Mouse (Mus musculus) midbrain, embryonic 12.5 days (tissue): Measurements from ENCODE around the gene Hoxb5. TPM values are rescaled to one million over a fixed set of nuclear protein-coding genes. Genes with fewer than 3 reads are reported as not detected.

Experiments
- ATAC-seq: fragments of 200-750 bp; cut with Nextera tagmentation; 2 replicates; pipeline ENCODE4 v1.8.0; 2017; ENCODE audit warnings: low read depth, moderate TSS enrichment, moderate library complexity; ENCODE audit not compliant: low FRiP score
- H3K27ac ChIP-seq: fragments of 300-500 bp; sonication (generic); replicated peaks from 2 replicates; pipeline ENCODE4 v1.5.1; 2016; ENCODE audit warnings: mild to moderate bottlenecking
- H3K27me3 ChIP-seq: fragments of 300-500 bp; sonication (generic); 2 replicates; pipeline ENCODE4 v1.6.1; 2016; ENCODE audit warnings: mild to moderate bottlenecking
- H3K36me3 ChIP-seq: fragments of 300-500 bp; sonication (generic); 2 replicates; pipeline ENCODE4 v1.6.1; 2016
- H3K4me1 ChIP-seq: fragments of 300-500 bp; sonication (generic); 2 replicates; pipeline ENCODE4 v1.6.1; 2016
- H3K4me2 ChIP-seq: fragments of 300-500 bp; sonication (generic); replicated peaks from 2 replicates; pipeline ENCODE4 v1.6.1; 2016; ENCODE audit warnings: mild to moderate bottlenecking, moderate library complexity
- H3K4me3 ChIP-seq: fragments of 300-500 bp; sonication (generic); 2 replicates; pipeline ENCODE4 v1.5.1; 2016; ENCODE audit warnings: mild to moderate bottlenecking
- H3K9ac ChIP-seq: fragments of 300-500 bp; sonication (generic); replicated peaks from 2 replicates; pipeline ENCODE4 v1.6.1; 2016; ENCODE audit warnings: mild to moderate bottlenecking, moderate library complexity
- H3K9me3 ChIP-seq: fragments of 300-500 bp; sonication (generic); 2 replicates; pipeline ENCODE4 v1.6.1; 2016; ENCODE audit warnings: mild to moderate bottlenecking
- WGBS: fragments of 180-500 bp; shearing (Covaris S2); methylation state at CpG from one replicate; pipeline ENCODE4 v1.1.7; 2016; 5-methylcytosine and 5-hydroxymethylcytosine counted together
- microRNA counts: library from miRNA; unstranded; fragments of <30 nt; microRNA quantifications from one replicate; lab custom pipeline; 2017
- microRNA-seq: library from miRNA; unstranded; fragments of <30 nt; microRNA quantifications from one replicate; pipeline ENCODE4, GENCODE M21; 2017
- polyA plus RNA-seq: library from polyadenylated mRNA; unstranded; fragments of >200 nt; fragmentation: Nextera tagmentation; extraction: Ambion mirVana; gene quantifications from 2 replicates; pipeline ENCODE4 v1.2.1, GENCODE M21; 2016

Gene Hoxb5
- polyA plus RNA-seq, 1 experiment from 2014 or later: not detected

DNA sequence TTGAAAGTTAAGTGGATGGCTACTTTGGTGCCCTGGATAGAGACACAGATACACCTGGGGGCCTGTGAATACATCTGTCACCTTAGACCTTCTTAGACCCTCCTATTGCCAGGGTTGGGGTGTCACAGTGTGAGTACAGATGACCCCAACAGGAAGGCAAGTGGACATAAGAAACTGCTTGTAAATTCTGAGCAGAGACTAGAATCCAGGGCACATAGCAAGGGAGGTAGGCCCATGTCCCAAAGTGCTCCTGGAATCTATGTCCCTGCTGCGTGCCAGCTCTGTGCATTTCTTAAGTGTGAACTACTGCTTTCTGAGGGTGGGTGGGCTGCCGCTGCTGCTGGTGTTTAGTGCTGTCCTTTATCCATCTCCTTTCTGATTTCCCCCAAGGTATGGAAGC lies 47.7 kb downstream of the Hoxb5 start:
- Histone ChIP-seq H3K9ac (no peak overlapping the region), H3K27me3 (peaks cover 91% of the 10 kb centered on the region), H3K9me3 (no peaks in the 10 kb centered on the region), H3K27ac (no peak overlapping the region), H3K4me1 (peaks cover 9% of the 10 kb centered on the region), H3K4me2 (no peak overlapping the region), H3K4me3 (no peak overlapping the region), H3K36me3 (no peaks in the 10 kb centered on the region)
- ATAC-seq: no peak
- 3% methylated on average over 2 of the region's 2 CpGs for WGBS

DNA sequence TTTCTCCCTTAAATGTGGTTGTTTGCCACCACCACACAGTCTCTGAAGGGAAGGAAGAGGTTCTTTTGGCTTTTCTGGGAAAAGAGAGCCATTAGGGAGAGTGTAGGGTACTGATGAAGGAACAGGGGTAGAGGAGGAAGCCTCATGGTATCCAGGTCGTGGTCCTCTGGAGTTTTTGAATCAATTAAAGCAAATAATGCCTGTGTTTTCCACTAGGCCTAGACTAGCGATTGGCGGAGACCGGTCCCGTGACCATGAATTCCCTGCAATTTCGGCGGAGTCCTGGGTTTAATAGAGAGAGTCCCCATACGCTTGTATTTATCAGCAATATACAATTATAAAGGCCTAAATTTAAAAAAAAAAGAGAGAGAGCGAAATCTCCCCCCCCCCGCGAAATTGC lies 48.2 kb downstream of the Hoxb5 start:
- H3K27ac ChIP-seq: no peak overlapping the region
- no peak overlapping the region for H3K4me3 ChIP-seq
- H3K9ac ChIP-seq: no peak overlapping the region
- no peaks in the 10 kb centered on the region for H3K9me3 ChIP-seq
- no peak overlapping the region for H3K4me2 ChIP-seq
- ATAC-seq: no peak
- no peaks in the 10 kb centered on the region for H3K36me3 ChIP-seq
- H3K4me1 ChIP-seq: peaks cover 7% of the 10 kb centered on the region
- peaks cover 91% of the 10 kb centered on the region for H3K27me3 ChIP-seq
- WGBS: under 1% methylated on average over 11 of the region's 11 CpGs

DNA sequence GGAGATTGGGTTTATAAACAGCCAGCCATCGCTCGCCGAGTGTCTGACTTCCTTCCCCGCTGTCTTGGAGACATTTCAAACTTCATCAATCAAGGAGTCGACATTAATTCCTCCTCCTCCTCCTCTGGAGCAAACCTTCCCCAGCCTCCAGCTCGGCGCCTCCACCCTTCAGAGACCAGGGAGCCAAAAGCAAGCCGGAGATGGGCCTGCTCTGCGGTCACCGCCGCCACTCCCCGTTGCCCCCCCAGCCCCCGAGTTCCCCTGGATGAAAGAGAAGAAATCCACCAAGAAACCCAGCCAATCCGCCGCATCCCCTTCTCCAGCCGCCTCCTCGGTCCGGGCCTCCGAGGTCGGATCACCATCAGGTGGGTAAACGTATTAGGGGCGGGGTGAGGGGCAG lies 48.7 kb downstream of the Hoxb5 start:
- ATAC-seq: no peak
- Histone ChIP-seq H3K9me3 (no peaks in the 10 kb centered on the region), H3K4me2 (no peak overlapping the region), H3K4me1 (peaks cover 7% of the 10 kb centered on the region), H3K27me3 (peaks cover 91% of the 10 kb centered on the region), H3K36me3 (no peaks in the 10 kb centered on the region), H3K27ac (no peak overlapping the region), H3K9ac (no peak overlapping the region), H3K4me3 (no peak overlapping the region)
- WGBS: 0% methylated on average over 17 of the region's 22 CpGs

DNA sequence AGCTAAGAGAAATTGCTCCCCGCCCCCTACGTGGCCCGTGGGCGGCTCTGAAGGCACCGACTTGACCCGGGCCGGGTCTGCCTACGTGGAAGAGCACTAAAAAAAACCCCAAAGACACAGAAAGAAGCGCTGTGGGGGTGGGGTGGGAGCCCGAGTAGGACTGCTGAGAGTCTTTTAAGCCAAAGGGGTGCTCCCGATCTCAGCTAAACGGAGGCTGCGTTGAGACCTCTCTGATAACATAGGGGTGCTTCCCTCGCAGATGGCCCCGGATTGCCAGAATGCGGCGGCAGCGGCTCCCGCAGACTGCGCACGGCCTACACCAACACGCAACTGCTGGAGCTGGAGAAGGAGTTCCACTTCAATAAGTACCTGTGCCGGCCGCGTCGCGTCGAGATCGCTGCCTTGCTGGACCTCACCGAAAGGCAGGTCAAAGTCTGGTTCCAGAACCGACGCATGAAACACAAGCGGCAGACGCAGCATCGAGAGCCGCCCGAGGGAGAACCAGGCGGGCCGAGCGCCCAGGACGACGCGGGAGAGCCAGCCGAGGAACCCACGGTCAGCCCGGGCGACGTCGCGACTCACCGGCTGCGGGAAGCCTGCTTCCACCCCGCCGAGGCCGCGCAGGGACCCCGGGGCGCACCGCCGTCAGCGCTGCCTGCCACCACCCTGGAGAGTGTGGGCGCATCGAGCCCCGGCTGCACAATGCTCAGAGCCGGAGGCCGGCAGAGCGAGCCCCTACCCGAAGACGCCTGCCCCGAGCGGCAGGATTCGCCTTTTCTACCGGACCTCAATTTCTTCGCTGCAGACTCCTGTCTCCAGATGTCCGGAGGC lies 49.8 kb downstream of the Hoxb5 start:
- no peak for ATAC-seq
- Histone ChIP-seq H3K27ac (no peak overlapping the region), H3K4me2 (no peak overlapping the region; the same call in 1 of the 2 replicates), H3K4me3 (peak overlapping the region; percentile 13; the same call in 1 of the 2 replicates), H3K4me1 (peaks cover 7% of the 10 kb centered on the region), H3K9ac (no peak overlapping the region), H3K27me3 (peaks cover 94% of the 10 kb centered on the region), H3K9me3 (no peaks in the 10 kb centered on the region), H3K36me3 (no peaks in the 10 kb centered on the region)
- under 1% methylated on average over 75 of the region's 75 CpGs for WGBS

DNA sequence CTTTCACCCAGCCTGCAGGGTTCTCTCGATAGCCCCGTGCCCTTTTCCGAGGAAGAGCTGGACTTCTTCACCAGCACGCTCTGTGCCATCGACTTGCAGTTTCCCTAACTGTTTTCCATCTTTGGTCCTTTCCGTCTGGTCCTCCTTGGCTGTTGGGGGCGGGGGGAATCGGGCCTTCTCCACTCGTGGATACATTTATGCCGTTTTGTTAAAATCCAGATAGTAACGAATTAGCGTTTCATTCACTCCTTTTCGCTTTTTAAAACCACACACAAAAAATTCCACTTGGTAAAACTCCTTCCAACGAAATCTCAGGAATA lies 50.3 kb downstream of the Hoxb5 start:
- ATAC-seq: no peak
- Histone ChIP-seq H3K27me3 (peaks cover 94% of the 10 kb centered on the region), H3K4me3 (no peak overlapping the region), H3K9me3 (no peaks in the 10 kb centered on the region), H3K4me1 (peaks cover 7% of the 10 kb centered on the region), H3K36me3 (no peaks in the 10 kb centered on the region), H3K9ac (no peak overlapping the region), H3K4me2 (no peak overlapping the region), H3K27ac (no peak overlapping the region)
- under 1% methylated on average over 14 of the region's 14 CpGs for WGBS

DNA sequence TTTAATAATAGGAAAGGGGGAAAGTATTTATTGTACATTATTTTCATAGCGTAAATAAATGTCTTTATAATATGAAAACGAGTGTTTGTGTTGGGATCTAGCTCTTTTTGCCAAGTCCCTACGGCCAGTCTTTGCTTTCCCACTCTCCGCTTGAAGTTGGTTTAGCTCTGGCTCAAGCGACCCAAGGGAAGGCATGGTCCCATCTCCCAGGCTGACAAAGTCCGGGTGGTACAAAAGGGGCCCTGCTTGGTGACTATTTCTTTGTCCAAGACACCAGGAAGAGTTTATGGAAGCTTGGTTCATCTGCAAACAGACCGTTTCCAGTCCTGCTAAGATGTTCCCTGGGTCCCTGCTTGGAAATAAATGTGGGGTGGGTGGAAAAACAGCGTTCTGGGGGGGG lies 50.8 kb downstream of the Hoxb5 start:
- Histone ChIP-seq H3K27ac (no peak overlapping the region), H3K9ac (no peak overlapping the region), H3K27me3 (peaks cover 94% of the 10 kb centered on the region), H3K9me3 (no peaks in the 10 kb centered on the region), H3K4me1 (peaks cover 7% of the 10 kb centered on the region), H3K4me3 (no peak overlapping the region), H3K36me3 (no peaks in the 10 kb centered on the region), H3K4me2 (peak overlapping the region; percentile 34; the same call in 1 of the 2 replicates)
- no peak for ATAC-seq
- 2% methylated on average over 8 of the region's 8 CpGs for WGBS

DNA sequence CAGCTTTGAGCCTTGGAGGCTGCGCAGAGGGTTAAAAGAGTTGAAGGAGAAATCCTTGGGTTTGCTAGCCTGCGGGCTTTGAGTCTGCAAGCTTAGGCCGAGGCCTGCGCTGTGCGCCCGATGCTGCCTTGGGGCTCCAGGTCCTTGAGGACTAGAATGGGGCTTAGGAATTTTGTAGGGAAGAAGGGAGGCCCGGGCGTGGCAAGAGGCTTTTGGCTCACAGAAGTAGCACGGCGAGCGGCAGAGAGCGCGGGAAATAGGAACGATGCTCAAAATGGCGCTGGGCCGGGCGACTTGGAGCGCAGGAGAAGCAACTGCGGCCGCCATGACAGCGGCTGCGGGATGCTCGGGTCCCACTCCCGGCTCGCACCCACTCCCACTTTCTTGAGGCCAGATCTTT lies 51.2 kb downstream of the Hoxb5 start:
- under 1% methylated on average over 25 of the region's 25 CpGs for WGBS
- Histone ChIP-seq H3K4me2 (peak overlapping the region; percentile 34), H3K9ac (no peak overlapping the region)

DNA sequence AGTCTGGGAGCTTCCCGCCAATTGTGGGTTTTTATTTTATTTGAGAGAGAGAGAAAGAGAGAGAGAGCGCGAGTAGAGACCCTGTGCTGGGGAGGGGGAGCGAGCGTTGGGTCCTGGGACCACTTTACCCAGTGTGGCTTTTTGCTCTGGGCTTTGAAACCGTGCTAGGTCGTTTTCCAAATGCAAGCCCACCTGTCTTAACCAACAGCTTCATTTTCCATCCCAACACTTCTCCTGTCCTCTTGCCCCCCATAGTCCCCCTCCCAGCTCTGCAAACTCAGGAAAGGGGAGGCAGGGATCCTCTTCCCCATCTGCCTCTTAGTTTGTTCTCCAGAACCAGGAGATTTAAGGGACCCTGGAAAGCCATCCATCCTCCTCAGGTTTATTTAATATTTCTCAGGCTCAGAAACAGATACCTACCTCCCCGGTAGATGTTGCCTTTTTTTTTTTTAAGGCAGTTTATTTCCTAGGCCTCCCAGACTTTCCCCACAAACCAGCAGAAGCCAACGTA lies 51.7 kb downstream of the Hoxb5 start:
- WGBS: 5% methylated on average over 9 of the region's 9 CpGs
- Histone ChIP-seq H3K4me2 (peak overlapping the region; percentile 34), H3K4me3 (peak overlapping the region; percentile 23; the same call in 1 of the 2 replicates), H3K27me3 (peaks cover 94% of the 10 kb centered on the region), H3K9me3 (no peaks in the 10 kb centered on the region), H3K27ac (no peak overlapping the region), H3K4me1 (peaks cover 7% of the 10 kb centered on the region), H3K9ac (no peak overlapping the region), H3K36me3 (no peaks in the 10 kb centered on the region)
- ATAC-seq: no peak

More for the DNA sequence above, 51.2 kb downstream of the Hoxb5 start:
- no peak for ATAC-seq
- no peaks in the 10 kb centered on the region for H3K9me3 ChIP-seq
- H3K4me3 ChIP-seq: peak overlapping the region; percentile 23
- H3K27ac ChIP-seq: no peak overlapping the region
- peaks cover 94% of the 10 kb centered on the region for H3K27me3 ChIP-seq
- peaks cover 7% of the 10 kb centered on the region for H3K4me1 ChIP-seq
- H3K36me3 ChIP-seq: no peaks in the 10 kb centered on the region

MicroRNAs encoded within 50 kb of the gene (microRNA counts, 519-probe panel; counts per million panel counts)
- microRNA mmu-miR-10a (lab: Ali Mortazavi, UCI) (not detected), microRNA mmu-miR-196a (lab: Ali Mortazavi, UCI) (not detected)

Small RNA genes lying within 50 kb of the gene (microRNA-seq; reads per million reads assigned to microRNA genes)
- gene Mir10a (108 reads per million, percentile 51 among the genes with 10 or more reads in this experiment), gene Mir196a-1 (not detected)

Other genes with a start within 250 kb of the Hoxb5 start
- gene Ube2z, start 237.9 kb upstream of the Hoxb5 start, polyA plus RNA-seq: 36.1 and 42.1 TPM in 2 replicates
- gene Atp5g1, start 227.7 kb upstream of the Hoxb5 start, polyA plus RNA-seq: 364 and 367 TPM in 2 replicates
- not detected in 2 replicates for gene Calcoco2, start 191.4 kb upstream of the Hoxb5 start, polyA plus RNA-seq
- not detected in 2 replicates for gene Ttll6, start 169.6 kb upstream of the Hoxb5 start, polyA plus RNA-seq
- gene Hoxb13, start 109.0 kb upstream of the Hoxb5 start, polyA plus RNA-seq: not detected in 2 replicates
- not detected in 2 replicates for gene Hoxb9, start 31.9 kb upstream of the Hoxb5 start, polyA plus RNA-seq
- gene Hoxb8, start 21.4 kb upstream of the Hoxb5 start, polyA plus RNA-seq: not detected in 2 replicates
- not detected in 2 replicates for gene Hoxb7, start 16.7 kb upstream of the Hoxb5 start, polyA plus RNA-seq
- not detected in 2 replicates for gene Hoxb6, start 10.9 kb upstream of the Hoxb5 start, polyA plus RNA-seq
- not detected in 2 replicates for gene Hoxb4, start 14.9 kb downstream of the Hoxb5 start, polyA plus RNA-seq
- not detected in 2 replicates for gene Hoxb3, start 20.0 kb downstream of the Hoxb5 start, polyA plus RNA-seq
- 0.15 and 0.38 TPM in 2 replicates for gene Hoxb2, start 47.2 kb downstream of the Hoxb5 start, polyA plus RNA-seq
- gene Hoxb1, start 62.4 kb downstream of the Hoxb5 start, polyA plus RNA-seq: not detected in 2 replicates
- 1.7 and 2.0 TPM in 2 replicates for gene Skap1, start 161.3 kb downstream of the Hoxb5 start, polyA plus RNA-seq